Mouse (Mus musculus) layer of hippocampus, adult 9-10 months (tissue): ENCODE results near the gene Egfem1.

Source experiments
- DNase-seq: peaks from one replicate; pipeline ENCODE4 v3.0.0; 2022; ENCODE audit warnings: low spot score

Egfem1 gene

DNA sequence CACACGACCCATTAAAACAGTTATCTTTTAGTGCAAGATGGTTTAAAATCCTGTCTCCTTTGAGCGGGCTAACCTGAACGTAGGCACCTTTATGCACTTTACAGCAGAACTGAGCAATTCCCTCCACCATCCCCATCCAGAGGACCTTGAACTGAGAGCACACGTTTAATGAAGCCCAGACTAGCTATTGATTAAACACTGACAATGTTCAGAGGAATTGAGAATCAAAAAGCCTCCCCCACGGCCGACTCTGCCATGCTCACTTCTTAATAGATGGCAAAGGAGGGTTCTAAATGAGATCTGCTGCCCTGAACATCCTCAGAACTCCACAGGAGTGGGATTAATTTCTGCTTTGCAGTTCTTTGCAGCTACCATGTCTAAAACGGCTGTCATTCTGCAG is 520.3 kb downstream of the Egfem1 start:
- DNase-seq, result no peak

DNA sequence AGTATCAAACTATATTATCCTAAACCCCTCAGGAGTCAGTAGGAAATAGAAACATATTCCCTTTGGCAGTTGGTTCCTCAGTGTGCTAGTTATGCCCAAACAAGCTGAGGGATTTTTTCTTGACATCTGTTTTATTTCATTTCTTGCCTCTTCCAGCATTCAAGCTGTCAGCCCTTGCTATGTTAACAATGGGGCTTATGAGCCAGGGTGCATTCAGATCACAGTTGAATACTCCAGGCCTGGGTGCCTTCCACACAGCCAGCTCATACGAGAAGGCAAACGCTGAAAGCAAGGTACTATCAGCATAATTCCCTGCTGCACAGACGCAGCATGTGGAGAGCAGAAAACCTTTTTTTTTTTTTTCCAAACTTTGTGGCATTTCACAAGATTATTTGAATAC is 526.9 kb downstream of the Egfem1 start:
- no peak for DNase-seq

DNA sequence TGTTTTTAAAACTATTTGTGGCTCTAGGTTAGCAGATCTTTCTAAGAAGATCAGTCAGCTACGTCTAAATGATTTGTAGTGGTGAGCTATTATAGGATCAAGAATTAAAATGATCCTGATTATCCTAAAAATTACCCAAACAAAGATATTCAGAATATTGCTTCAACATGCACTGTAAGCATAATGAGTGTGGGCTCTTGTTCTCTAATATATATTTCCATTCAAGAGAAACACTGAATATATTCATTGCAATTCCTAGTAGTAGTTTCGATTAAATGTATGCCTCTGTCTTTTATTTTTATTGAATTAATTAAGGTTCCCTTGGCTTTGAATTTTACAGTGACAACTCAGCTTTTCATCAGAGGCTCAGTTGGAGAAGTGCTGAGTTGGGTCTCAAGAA is 527.4 kb downstream of the Egfem1 start:
- DNase-seq, result no peak

DNA sequence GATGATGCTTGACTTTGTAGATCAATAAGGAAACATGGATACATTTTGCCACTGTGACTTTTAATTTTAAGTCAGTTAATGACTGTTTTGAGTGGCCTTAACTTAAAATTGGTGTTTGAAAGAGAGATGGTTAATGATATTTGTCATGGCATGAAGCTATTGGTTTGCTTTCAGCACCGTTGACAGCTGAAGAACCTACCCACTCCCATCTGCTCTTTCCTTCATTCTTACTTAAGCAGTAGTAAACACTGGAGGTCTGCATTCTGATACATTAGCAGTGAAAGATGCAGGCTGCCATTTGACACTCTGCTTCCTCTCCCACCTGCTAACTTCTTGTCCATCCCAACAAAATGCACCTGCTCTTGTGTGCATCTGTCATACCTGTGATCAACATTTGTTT is 537.8 kb downstream of the Egfem1 start:
- peak; percentile 21 for DNase-seq

DNA sequence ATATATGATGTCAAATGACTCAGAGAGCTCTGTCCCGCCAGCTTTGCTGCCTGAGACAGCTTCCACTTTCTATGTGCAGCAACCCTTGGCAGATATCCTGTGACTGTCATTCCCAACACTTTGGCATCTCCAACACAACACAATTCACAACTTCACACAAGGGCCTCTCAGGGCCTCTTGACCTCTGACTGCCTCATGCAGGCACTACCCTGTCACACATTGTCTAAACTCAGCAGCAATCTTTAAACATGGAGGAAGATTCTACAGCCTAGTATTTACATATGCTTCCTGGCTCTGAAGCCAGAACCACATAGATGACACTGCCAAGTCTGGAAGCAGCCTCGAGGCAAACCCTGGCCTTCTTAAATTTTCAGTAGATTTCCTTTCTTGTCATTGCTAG is 558.0 kb downstream of the Egfem1 start:
- DNase-seq, result no peak

DNA sequence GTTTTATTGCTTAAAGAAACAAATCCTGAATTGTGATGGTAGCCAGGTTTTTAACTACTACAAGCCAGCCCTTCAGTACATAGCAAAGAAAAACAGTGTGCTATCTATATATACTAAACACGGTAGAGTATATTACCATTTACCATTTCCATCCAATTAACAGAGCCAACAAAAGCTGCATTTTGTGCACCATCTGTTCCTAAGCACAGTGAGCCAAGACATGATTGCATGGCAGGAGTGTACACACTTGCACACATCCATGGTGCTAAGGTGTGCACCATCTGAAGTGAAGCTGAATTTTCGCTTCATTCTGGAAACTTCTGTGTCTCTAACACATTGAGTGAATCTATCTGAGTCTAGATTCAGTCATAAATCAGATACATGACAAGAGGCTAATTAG is 585.0 kb downstream of the Egfem1 start:
- DNase-seq, result no peak

DNA sequence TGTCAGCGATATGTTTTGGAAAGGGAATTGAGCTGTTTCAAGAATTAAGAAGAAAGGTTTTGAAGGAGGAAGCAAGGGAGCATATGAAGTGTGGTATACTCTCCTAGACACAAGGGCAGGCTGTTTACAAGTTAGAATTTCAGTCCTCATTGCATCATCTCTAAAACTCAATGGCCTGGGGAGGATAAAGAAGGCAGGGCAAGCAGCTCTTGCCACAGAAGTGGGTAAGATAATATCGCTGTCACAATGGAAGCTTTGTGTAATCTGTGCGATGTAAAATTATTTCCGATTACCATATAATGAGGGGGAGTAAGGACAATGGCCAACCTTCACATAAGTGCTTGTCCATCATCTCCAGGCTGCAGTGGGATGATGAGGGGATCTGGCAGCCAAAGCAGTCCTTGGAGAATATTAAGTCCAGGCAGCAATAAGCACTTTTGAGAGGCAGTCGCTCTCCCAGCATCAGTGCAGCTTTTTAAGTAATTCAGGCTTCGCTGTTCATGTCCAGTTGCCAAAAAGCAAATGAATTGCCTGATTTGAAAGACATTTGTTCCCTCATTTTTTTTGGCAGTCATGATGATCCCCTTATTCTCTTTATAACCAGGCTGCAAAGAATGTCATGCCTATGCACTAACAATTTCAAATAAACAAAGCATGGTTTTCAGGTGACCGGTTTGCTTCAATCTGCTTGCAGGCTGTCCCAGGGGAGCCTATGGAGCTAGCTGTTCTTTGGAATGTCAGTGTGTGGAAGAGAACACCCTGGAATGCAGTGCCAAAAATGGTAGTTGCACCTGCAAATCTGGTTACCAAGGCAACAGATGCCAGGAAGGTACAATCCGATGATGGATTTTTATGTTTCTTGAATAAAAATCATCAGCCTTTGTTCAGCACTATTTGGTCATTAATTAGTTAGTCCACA is 607.8 kb downstream of the Egfem1 start:
- DNase-seq, result no peak

DNA sequence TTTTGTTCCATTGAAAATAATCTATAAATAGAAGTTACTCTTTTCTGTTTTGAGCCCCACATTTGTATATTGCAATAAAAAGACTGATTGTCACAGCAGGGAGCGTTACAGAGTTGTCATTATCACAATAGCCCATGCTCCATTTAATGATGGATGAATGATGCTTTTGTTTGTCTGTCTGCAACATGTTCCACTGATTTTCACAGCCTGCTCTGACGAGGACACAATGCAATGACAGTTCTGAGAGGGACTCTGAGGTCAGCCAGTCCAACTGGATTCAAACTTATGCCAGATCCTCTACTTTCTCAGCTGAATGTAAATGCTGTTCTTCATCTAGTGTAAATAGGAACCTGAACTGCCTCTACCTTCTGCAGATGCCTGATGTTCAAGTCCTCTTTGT is 619.3 kb downstream of the Egfem1 start:
- no peak for DNase-seq

DNA sequence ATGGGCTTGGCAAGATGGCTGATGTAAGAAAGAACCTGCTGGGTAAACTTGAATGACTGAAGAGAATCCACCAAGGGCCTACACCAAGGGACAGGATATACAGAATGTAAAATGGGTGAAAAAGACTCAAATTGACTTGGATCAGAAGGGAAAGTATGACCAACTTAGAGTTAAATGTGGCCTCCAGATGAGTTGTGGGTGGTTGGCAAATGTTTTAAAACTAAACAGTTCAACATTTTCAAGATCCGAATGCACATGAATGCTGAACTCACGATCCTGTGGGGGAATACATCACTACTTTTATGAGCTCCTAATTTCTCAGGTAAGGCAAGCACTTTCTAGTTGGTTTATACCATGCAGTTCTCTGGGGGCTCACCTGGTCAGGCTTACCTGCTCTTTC is 625.0 kb downstream of the Egfem1 start:
- DNase-seq, result no peak

DNA sequence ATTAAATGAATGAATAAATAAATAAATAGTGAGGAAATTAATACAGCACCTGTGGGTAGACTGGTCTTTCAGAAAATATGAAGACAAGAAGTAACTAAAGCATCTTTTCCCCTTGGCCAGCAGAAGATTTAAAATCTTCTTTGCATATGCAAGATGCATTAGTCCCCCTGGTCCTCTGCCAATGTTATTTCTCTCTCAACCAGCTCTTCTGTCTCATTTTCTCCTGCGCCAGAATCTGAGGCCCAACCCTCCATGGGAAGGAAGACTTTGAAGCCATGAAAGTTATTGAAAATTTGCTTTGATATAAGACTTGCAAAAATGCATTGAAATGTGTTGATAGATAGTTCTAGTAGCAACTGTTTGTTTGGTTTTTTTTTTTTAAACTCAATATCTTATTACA is 625.6 kb downstream of the Egfem1 start:
- no peak for DNase-seq

DNA sequence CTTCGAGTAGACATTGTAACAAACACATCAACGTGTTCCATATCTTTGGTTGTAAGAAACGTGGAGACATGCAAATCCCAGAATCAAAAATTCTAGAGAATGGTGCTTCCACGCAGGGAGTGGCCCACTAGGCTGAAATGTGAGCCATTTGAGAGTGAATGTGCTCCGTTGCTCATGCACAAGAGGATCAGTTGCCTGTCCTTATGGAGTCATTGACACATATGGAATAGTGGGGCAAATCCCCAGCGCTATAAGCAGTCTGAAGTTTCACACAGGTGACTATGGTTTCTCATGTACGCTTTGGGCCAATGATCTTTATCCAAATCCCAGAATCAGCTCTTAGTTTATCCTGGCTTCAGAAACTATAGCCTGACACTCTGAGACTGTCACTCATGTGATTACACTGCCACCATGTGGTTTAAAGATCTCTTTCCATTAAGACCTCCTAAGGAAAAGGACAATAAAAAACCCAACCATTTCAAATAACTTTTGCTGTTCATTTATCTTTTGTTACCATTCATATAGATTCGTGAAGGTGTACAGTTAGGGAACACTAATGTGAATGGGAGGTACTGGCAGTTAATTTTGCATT is 644.6 kb downstream of the Egfem1 start:
- DNase-seq, result peak; percentile 38

DNA sequence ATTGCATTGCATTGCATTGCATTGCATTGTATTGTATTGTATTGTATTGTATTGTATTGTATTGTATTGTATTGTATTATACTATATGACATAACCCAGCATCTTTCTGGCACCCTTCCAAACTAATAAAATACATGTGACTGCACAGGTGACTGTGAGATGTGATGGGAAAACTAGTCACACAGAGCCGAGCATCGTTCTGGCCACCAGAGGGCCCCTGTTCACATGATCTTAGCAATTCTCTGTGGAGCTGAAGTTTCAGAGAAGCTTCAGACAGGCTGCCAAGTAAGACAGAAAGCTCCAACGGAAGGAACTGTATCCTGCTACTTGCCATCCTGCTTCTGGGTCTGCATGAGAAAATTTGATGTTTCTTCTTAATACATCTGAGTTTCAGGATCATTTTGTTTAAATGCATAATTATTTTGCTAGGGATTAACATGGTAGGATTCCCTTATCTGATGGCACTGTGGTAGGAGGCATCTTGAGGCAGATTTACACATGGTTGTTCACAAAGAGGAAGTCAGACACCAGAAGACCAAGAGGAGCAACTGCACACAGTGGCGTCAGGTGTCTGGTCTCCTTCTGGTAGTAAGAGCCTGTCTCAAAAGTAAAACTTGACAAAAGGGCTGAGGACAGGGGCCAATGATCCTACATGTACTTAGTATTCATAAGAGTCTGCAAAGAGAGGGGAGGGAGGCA is 648.4 kb downstream of the Egfem1 start:
- DNase-seq, result no peak

DNA sequence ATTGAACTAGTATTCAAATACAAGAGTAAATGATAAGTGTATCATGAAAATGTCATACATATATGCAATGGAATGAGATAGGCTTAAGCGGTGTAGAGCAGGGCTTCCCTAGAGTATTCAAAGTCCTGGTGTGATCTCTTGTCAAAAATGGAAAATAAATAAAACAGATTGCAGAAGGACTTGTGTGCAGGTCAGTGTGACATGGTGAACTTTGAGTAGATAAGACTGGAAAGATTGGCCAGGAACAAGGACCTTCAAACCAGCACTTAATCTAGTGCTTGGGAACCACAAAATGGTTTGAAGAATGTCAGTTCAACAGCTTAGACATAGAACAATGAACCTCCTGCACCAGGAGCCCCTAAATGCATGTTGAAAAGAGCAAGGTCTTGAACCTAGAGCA is 649.7 kb downstream of the Egfem1 start:
- no peak for DNase-seq

DNA sequence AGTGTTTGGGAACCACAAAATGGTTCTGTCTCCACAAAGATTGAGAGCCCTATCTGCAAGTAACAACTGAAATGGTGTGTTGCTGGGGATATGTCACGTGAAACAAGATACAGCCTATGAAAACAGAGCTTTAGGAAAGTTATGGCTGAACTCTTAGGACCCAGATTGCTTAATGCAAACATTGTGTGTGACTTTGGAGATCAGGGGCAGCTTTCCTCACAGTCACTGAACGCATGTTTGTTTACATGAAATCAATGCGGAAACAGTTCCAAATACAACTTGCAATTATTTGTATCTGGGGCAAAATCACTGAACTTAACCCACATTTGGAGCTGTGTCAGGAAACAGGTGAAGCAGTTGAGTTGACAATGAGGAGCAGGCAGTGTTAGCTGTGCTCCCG is 650.8 kb downstream of the Egfem1 start:
- no peak for DNase-seq

DNA sequence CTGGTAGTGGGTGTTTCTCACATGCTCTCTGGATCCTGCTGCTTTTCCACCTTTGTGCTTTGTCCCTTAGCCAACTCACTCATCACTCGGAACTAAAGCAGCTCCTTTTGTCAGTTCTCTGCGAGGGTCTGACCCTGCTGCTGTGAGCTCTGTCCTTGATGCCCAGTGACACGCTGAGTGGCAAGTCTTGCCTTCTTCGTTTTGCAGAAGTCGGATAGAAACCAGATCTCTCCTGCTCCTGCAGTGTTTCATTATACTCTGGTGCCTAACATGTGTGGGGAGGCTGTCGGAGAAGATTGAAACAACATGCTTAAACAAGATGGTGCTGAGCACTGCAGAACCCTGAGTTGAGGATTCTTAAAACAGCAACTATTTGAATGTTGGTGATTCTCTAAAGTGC is 652.4 kb downstream of the Egfem1 start:
- no peak for DNase-seq

DNA sequence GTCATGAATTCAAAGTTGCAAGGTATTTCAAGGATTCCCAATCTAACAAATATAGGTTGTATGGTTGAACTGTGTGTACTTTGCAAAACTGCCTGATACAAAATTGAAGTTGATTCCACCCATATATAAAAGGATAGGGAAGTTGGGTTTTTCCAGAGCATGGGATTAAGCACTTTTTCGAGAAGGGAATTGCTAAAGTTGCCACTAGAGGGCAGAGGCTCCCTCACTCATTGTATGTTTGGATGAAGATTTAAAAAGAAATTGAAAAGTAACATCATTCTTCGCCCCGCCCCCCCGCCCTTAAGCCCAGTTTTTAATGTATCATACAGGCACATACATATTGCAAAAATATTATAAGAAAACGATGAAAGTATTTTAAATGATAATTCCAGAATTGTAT is 657.5 kb downstream of the Egfem1 start:
- DNase-seq, result no peak
